In the genomic region with DNA sequence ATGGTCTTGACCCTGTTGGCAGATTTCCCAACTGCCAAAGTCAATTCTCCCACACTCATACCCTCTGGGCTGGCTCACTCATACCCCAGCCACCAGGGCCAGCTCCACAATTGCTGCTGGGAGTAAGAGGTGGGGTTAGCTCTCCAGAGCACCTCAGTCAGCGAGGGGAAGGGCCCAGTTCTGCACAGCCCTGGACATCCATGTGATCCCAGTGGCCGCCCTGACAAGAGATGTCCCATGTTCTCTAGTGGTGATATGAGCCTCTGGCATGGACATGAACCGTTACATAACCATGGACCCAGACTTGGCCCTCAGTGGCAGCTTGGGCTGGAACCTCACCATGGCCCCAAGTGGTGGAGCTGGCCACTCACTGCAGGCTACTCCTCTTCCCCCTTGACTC, we compare ENCODE assay signal across 24 mouse cellular contexts.
DNase-seq lines count a peak whose midpoint lies in the region; ATAC-seq lines count a peak whose summit lies in the region.
"Had no signal": no experiment of that assay in that cellular context is flagged by ENCODE, and none has a peak within 500 bp of the region (broad histone marks: within the 10 kb centered on the region; RNA-seq: fewer than 3 reads in every experiment).

No protein-coding gene starts in this region.

- no peak overlapping the region for H3K4me2 ChIP-seq in embryonic facial prominence, embryonic 13.5 days
- H3K4me2 ChIP-seq in hindbrain, embryonic 12.5 days (replicated peaks): no peak overlapping the region
- no peak overlapping the region for H3K4me2 ChIP-seq in hindbrain, embryonic 14.5 days (replicated peaks)
- H3K4me2 ChIP-seq in liver, embryonic 13.5 days: no peak overlapping the region
- H3K4me2 ChIP-seq in liver, embryonic 11.5 days: no peak overlapping the region
- H3K4me2 ChIP-seq in stomach, embryonic 16.5 days (ENCODE audit: low read depth, low read length): no peak overlapping the region
- H3K4me2 ChIP-seq: forebrain, embryonic 15.5 days; hindbrain, embryonic 15.5 days; limb, embryonic 12.5 days; liver, embryonic 15.5 days; neural tube, embryonic 15.5 days had no signal

- no peaks in the 10 kb centered on the region for H3K36me3 ChIP-seq in embryonic facial prominence, embryonic 13.5 days
- no peaks in the 10 kb centered on the region for H3K36me3 ChIP-seq in embryonic facial prominence, embryonic 10.5 days (replicated peaks)
- H3K36me3 ChIP-seq in hindbrain, embryonic 12.5 days: no peaks in the 10 kb centered on the region
- no peaks in the 10 kb centered on the region for H3K36me3 ChIP-seq in hindbrain, embryonic 14.5 days (replicated peaks; ENCODE audit: control insufficient read depth, insufficient read depth)
- no peaks in the 10 kb centered on the region for H3K36me3 ChIP-seq in liver, embryonic 13.5 days
- H3K36me3 ChIP-seq in liver, embryonic 11.5 days (ENCODE audit: control insufficient read depth, insufficient read depth, low read length): no peaks in the 10 kb centered on the region
- no peaks in the 10 kb centered on the region for H3K36me3 ChIP-seq in stomach, embryonic 16.5 days (ENCODE audit: control insufficient read depth, insufficient read depth, low read length)
- H3K36me3 ChIP-seq: forebrain, embryonic 15.5 days; hindbrain, embryonic 15.5 days; limb, embryonic 12.5 days; liver, embryonic 15.5 days; neural tube, embryonic 15.5 days had no signal

- 0 out of 2 replicates have a peak, but pooled peaks have one; percentile 52 for ATAC-seq in embryonic facial prominence, embryonic 13.5 days (ENCODE audit: insufficient number of reproducible peaks, insufficient read depth, low FRiP score, low TSS enrichment, low read depth)
- ATAC-seq in hindbrain, embryonic 12.5 days (ENCODE audit: low FRiP score): peak; percentile 11; the same call in 1 of the 2 replicates
- no peak for ATAC-seq in hindbrain, embryonic 14.5 days (ENCODE audit: low FRiP score)
- ATAC-seq in liver, embryonic 13.5 days (ENCODE audit: low read depth): 0 out of 2 replicates have a peak, but pooled peaks have one; percentile 10
- ATAC-seq in liver, embryonic 11.5 days (replicated peaks; ENCODE audit: low FRiP score): no peak; the same call in 1 of the 2 replicates
- ATAC-seq in stomach, embryonic 16.5 days (ENCODE audit: insufficient read depth, low FRiP score): 0 out of 2 replicates have a peak, but pooled peaks have one; percentile 13
- ATAC-seq: forebrain, embryonic 15.5 days; lung, postnatal 0 days; midbrain, embryonic 16.5 days had no signal

- no peak overlapping the region for H3K27ac ChIP-seq in embryonic facial prominence, embryonic 13.5 days
- H3K27ac ChIP-seq in embryonic facial prominence, embryonic 10.5 days (replicated peaks): no peak overlapping the region
- no peak overlapping the region for H3K27ac ChIP-seq in hindbrain, embryonic 12.5 days
- no peak overlapping the region for H3K27ac ChIP-seq in hindbrain, embryonic 14.5 days
- H3K27ac ChIP-seq in liver, embryonic 13.5 days: no peak overlapping the region
- no peak overlapping the region for H3K27ac ChIP-seq in liver, embryonic 11.5 days (ENCODE audit: low read depth, low read length)
- no peak overlapping the region for H3K27ac ChIP-seq in stomach, embryonic 16.5 days (ENCODE audit: low read length)
- H3K27ac ChIP-seq: forebrain, embryonic 15.5 days; hindbrain, embryonic 15.5 days; kidney, postnatal 0 days; limb, embryonic 12.5 days; liver, embryonic 15.5 days; macrophage; neural tube, embryonic 15.5 days had no signal

- no peak overlapping the region for H3K4me3 ChIP-seq in embryonic facial prominence, embryonic 13.5 days
- H3K4me3 ChIP-seq in embryonic facial prominence, embryonic 10.5 days: no peak overlapping the region
- H3K4me3 ChIP-seq in hindbrain, embryonic 12.5 days: no peak overlapping the region
- H3K4me3 ChIP-seq in hindbrain, embryonic 14.5 days (replicated peaks; ENCODE audit: low read length): no peak overlapping the region
- H3K4me3 ChIP-seq in liver, embryonic 13.5 days (replicated peaks): no peak overlapping the region
- no peak overlapping the region for H3K4me3 ChIP-seq in liver, embryonic 11.5 days (ENCODE audit: low read depth, low read length)
- H3K4me3 ChIP-seq in stomach, embryonic 16.5 days (replicated peaks; ENCODE audit: low read length): no peak overlapping the region
- H3K4me3 ChIP-seq: forebrain, embryonic 15.5 days; hindbrain, embryonic 15.5 days; limb, embryonic 12.5 days; liver, embryonic 15.5 days; myocyte; neural tube, embryonic 15.5 days had no signal

- H3K27me3 ChIP-seq in embryonic facial prominence, embryonic 13.5 days: no peaks in the 10 kb centered on the region
- H3K27me3 ChIP-seq in embryonic facial prominence, embryonic 10.5 days (replicated peaks; ENCODE audit: low read depth, poor library complexity, severe bottlenecking): no peaks in the 10 kb centered on the region
- no peaks in the 10 kb centered on the region for H3K27me3 ChIP-seq in hindbrain, embryonic 12.5 days
- no peaks in the 10 kb centered on the region for H3K27me3 ChIP-seq in hindbrain, embryonic 14.5 days (ENCODE audit: control insufficient read depth, insufficient read depth, low read length)
- H3K27me3 ChIP-seq in liver, embryonic 13.5 days: no peaks in the 10 kb centered on the region
- no peaks in the 10 kb centered on the region for H3K27me3 ChIP-seq in liver, embryonic 11.5 days (replicated peaks; ENCODE audit: control insufficient read depth, insufficient read depth, low read length)
- no peaks in the 10 kb centered on the region for H3K27me3 ChIP-seq in stomach, embryonic 16.5 days (ENCODE audit: control insufficient read depth, insufficient read depth, low read length)
- H3K27me3 ChIP-seq: forebrain, embryonic 15.5 days; hindbrain, embryonic 15.5 days; limb, embryonic 12.5 days; liver, embryonic 15.5 days; neural tube, embryonic 15.5 days had no signal

- intact Hi-C loops in left cerebral cortex, postnatal 10 days (cut with DNase I): no loop called here

- no peak for DNase-seq in embryonic facial prominence, embryonic 10.5 days (ENCODE audit: low spot score)
- DNase-seq in hindbrain, embryonic 14.5 days (ENCODE audit: low spot score): no peak
- DNase-seq in liver, embryonic 13.5 days: no peak
- no peak for DNase-seq in liver, embryonic 11.5 days (ENCODE audit: low spot score)
- DNase-seq in left cerebral cortex, postnatal 10 days (ENCODE audit: extremely low spot score in 1 of 2, low spot score in 2 of 2): no peak
- DNase-seq: cerebellum, adult 8-10 months; cerebellum, postnatal 36 days; embryo, embryonic 11 days; gastrocnemius, postnatal 10 days; heart, postnatal 10 days; kidney, adult 18-20 months had no signal

- no peak overlapping the region for H3K9ac ChIP-seq in embryonic facial prominence, embryonic 13.5 days
- H3K9ac ChIP-seq in hindbrain, embryonic 12.5 days: no peak overlapping the region
- H3K9ac ChIP-seq in hindbrain, embryonic 14.5 days: no peak overlapping the region
- no peak overlapping the region for H3K9ac ChIP-seq in liver, embryonic 13.5 days
- H3K9ac ChIP-seq in liver, embryonic 11.5 days (ENCODE audit: low read depth, low read length): no peak overlapping the region
- H3K9ac ChIP-seq in stomach, embryonic 16.5 days (ENCODE audit: low read length): no peak overlapping the region
- H3K9ac ChIP-seq: forebrain, embryonic 15.5 days; hindbrain, embryonic 15.5 days; limb, embryonic 12.5 days; liver, embryonic 15.5 days; neural tube, embryonic 15.5 days had no signal

- H3K9me3 ChIP-seq in embryonic facial prominence, embryonic 13.5 days: no peaks in the 10 kb centered on the region
- no peaks in the 10 kb centered on the region for H3K9me3 ChIP-seq in embryonic facial prominence, embryonic 10.5 days
- no peaks in the 10 kb centered on the region for H3K9me3 ChIP-seq in hindbrain, embryonic 12.5 days (replicated peaks)
- H3K9me3 ChIP-seq in hindbrain, embryonic 14.5 days (ENCODE audit: control insufficient read depth, low read length): no peaks in the 10 kb centered on the region
- H3K9me3 ChIP-seq in liver, embryonic 13.5 days (replicated peaks): no peaks in the 10 kb centered on the region
- no peaks in the 10 kb centered on the region for H3K9me3 ChIP-seq in liver, embryonic 11.5 days (ENCODE audit: control insufficient read depth, low read length)
- no peaks in the 10 kb centered on the region for H3K9me3 ChIP-seq in stomach, embryonic 16.5 days (replicated peaks; ENCODE audit: control insufficient read depth, low read length)
- H3K9me3 ChIP-seq: forebrain, embryonic 15.5 days; hindbrain, embryonic 15.5 days; limb, embryonic 12.5 days; liver, embryonic 15.5 days; neural tube, embryonic 15.5 days had no signal

- H3K4me1 ChIP-seq in embryonic facial prominence, embryonic 13.5 days: no peaks in the 10 kb centered on the region
- no peaks in the 10 kb centered on the region for H3K4me1 ChIP-seq in embryonic facial prominence, embryonic 10.5 days
- H3K4me1 ChIP-seq in hindbrain, embryonic 12.5 days: no peaks in the 10 kb centered on the region
- H3K4me1 ChIP-seq in hindbrain, embryonic 14.5 days (replicated peaks; ENCODE audit: control insufficient read depth, insufficient read depth, low read length): no peaks in the 10 kb centered on the region
- no peaks in the 10 kb centered on the region for H3K4me1 ChIP-seq in liver, embryonic 13.5 days (replicated peaks)
- H3K4me1 ChIP-seq in liver, embryonic 11.5 days (replicated peaks; ENCODE audit: control insufficient read depth, insufficient read depth, low read length): no peaks in the 10 kb centered on the region
- no peaks in the 10 kb centered on the region for H3K4me1 ChIP-seq in stomach, embryonic 16.5 days (ENCODE audit: control insufficient read depth, insufficient read depth, low read length)
- H3K4me1 ChIP-seq: forebrain, embryonic 15.5 days; hindbrain, embryonic 15.5 days; limb, embryonic 12.5 days; liver, embryonic 15.5 days; neural tube, embryonic 15.5 days had no signal

- 86% methylated on average over 3 of the region's 3 CpGs for WGBS in embryonic facial prominence, embryonic 13.5 days
- WGBS in embryonic facial prominence, embryonic 10.5 days: 87% methylated on average over 3 of the region's 3 CpGs
- WGBS in hindbrain, embryonic 12.5 days: 93% methylated on average over 3 of the region's 3 CpGs
- WGBS in hindbrain, embryonic 14.5 days: 100% methylated on average over 3 of the region's 3 CpGs
- WGBS in liver, embryonic 13.5 days (ENCODE audit: insufficient replicate concordance): 62% methylated on average over 3 of the region's 3 CpGs
- WGBS in liver, embryonic 11.5 days: 71% methylated on average over 3 of the region's 3 CpGs
- 89% methylated on average over 3 of the region's 3 CpGs for WGBS in stomach, embryonic 16.5 days

Comparison
In these comparisons a context has a peak if more than half of its experiments do, and no peak if none do; other contexts are left out.
1. ATAC-seq: peak in embryonic facial prominence, embryonic 13.5 days (single experiment), hindbrain, embryonic 12.5 days (single experiment), liver, embryonic 13.5 days (single experiment) and stomach, embryonic 16.5 days (single experiment); none in hindbrain, embryonic 14.5 days (single experiment) and liver, embryonic 11.5 days (single experiment).